In the genomic region with DNA sequence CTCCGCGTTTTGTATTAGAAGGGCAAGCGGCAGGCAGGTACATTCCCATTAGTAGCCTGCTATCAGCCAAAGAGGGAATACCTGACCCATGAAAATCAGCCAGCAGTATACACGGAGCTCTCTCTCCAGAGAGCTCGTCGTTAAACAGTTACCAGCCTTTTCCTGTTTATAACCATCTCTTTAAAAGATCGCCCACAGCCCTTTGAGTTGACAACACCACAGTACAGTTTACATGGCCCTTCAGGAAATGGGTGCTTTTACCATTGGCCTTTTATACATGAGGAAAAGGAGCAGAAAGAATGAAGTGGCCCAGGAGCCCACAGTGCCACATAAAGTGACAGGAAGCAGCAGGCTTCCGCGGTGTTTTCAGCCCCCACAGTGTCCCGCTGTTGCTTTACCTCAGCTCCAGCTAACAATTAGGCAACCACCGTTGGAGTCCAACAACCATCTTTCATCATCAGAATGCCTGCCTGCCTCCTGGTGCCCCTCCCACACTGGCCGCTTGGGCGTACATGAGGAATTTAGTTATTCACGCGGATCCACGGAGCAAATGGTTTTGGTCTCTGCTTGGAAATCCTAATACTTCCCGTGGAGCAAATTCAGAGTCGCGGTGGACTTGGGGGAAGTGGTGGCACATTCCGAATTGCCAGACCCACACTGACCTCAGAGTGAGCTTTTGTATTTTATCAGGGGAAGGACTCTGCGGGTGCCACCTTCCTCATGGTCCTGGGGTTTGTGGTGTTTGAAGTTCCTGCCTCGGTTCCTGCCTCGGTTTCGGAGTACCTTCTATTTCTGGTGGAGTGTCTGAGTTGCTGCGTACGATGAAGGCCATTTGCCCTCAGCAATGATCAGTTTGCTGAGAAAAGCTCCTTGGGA, we compare ENCODE assay signal across 9 mouse cellular contexts. TPM values are rescaled to one million over a fixed set of nuclear protein-coding genes. Genes with fewer than 3 reads are reported as not detected.
DNase-seq lines count a peak whose midpoint lies in the region; TF ChIP-seq lines count a peak whose summit lies in the region.
"Had no signal": no experiment of that assay in that cellular context is flagged by ENCODE, and none has a peak within 500 bp of the region (broad histone marks: within the 10 kb centered on the region; RNA-seq: fewer than 3 reads in every experiment).

No protein-coding gene starts in this region.

- no peaks in the 10 kb centered on the region for H3K36me3 ChIP-seq in thymus, adult 2 months (ENCODE audit: control insufficient read depth, insufficient read depth, low read length)
- no peaks in the 10 kb centered on the region for H3K36me3 ChIP-seq in liver, adult 2 months (ENCODE audit: control insufficient read depth, insufficient read depth, low read length)

- H3K27ac ChIP-seq in thymus, adult 2 months (ENCODE audit: control insufficient read depth, insufficient read depth, low read length), result no peak overlapping the region
- peak overlapping the region; percentile 100 for H3K27ac ChIP-seq in liver, adult 2 months (replicated peaks; ENCODE audit: insufficient read depth, low read depth, low read length)

- TF ChIP-seq POLR2A in thymus, adult 2 months (IDR thresholded peaks at IDR 0.05; ENCODE audit: control insufficient read depth, extremely low read depth, insufficient read depth, low read length, poor library complexity), result no peak
- TF ChIP-seq POLR2A in liver, adult 2 months (IDR thresholded peaks at IDR 0.05; ENCODE audit: extremely low read depth, insufficient read depth, low read length), result no peak

- no peak for TF ChIP-seq CTCF in thymus, adult 2 months (IDR thresholded peaks at IDR 0.05; ENCODE audit: borderline replicate concordance, control insufficient read depth, extremely low read depth, insufficient read depth, low read length, poor library complexity)
- no peak for TF ChIP-seq CTCF in liver, adult 2 months (IDR thresholded peaks at IDR 0.05; ENCODE audit: low read depth, low read length)

- DNase-seq in adrenal gland, postnatal 36 days, result peak; percentile 12 to 13
- no peak for DNase-seq in adrenal gland, adult 8-10 months
- DNase-seq in thymus, adult 2 months, result peak; percentile 36
- DNase-seq in thymus, adult 18-20 months, result no peak
- peak; percentile 96 for DNase-seq in liver, adult 2 months (ENCODE audit: extremely low read depth, low read depth, low spot score)
- DNase-seq in yolk sac, embryonic 10.5 days (ENCODE audit: low spot score), result peak; percentile 84
- DNase-seq in frontal cortex, postnatal 10 days (ENCODE audit: low spot score in 2 of 2), result no peak
- no peak for DNase-seq in spleen, postnatal 36 days (ENCODE audit: low spot score in 2 of 2)

- no peaks in the 10 kb centered on the region for H3K79me2 ChIP-seq in liver, adult 2 months (ENCODE audit: control insufficient read depth, insufficient read depth, low read length)

- 4% methylated on average over 26 of the region's 26 CpGs for WGBS in thymus, adult 2 months
- WGBS in liver, adult 2 months, result 11% methylated on average over 26 of the region's 26 CpGs

- peak overlapping the region; percentile 43 for H3K4me3 ChIP-seq in thymus, adult 2 months (ENCODE audit: control insufficient read depth, insufficient read depth, low read length)
- peak overlapping the region; percentile 80 for H3K4me3 ChIP-seq in liver, adult 2 months (ENCODE audit: insufficient read depth, low read depth, low read length)

- H3K9ac ChIP-seq in liver, adult 2 months (ENCODE audit: low read depth, low read length), result peak overlapping the region; percentile 96

- H3K4me1 ChIP-seq in thymus, adult 2 months (replicated peaks; ENCODE audit: control insufficient read depth, insufficient read depth, low read length), result peaks cover 22% of the 10 kb centered on the region
- H3K4me1 ChIP-seq in liver, adult 2 months (ENCODE audit: control insufficient read depth, insufficient read depth, low read length), result peaks cover 18% of the 10 kb centered on the region

- peaks cover 17% of the 10 kb centered on the region; the same call in 1 of the 2 replicates for H3K27me3 ChIP-seq in thymus, adult 2 months (ENCODE audit: control insufficient read depth, insufficient read depth, low read length)
- H3K27me3 ChIP-seq in liver, adult 2 months (ENCODE audit: control insufficient read depth, insufficient read depth, low read length), result no peaks in the 10 kb centered on the region

RNA-seq across cellular contexts. Expression of a gene that starts 50.7 kb away (rescaled TPM):
- total RNA-seq in adrenal gland, postnatal 36 days (2021), result not detected
- total RNA-seq in adrenal gland, adult 8-10 months (2022), result not detected
- polyA plus RNA-seq in thymus, adult 2 months (2012; rRNA removed), result 1.1 and 4.1 TPM in 2 replicates
- total RNA-seq in liver, adult 2 months (2014; rRNA removed), result not detected in 2 replicates
- not detected in 2 replicates for polyA plus RNA-seq in liver, adult 2 months (2012; rRNA removed)
- polyA plus RNA-seq: C2C12 had no signal

RNA-seq across cellular contexts. Expression of a gene that starts 59.0 kb away (rescaled TPM):
- 1 to 10 TPM in 1 of 2 experiments, under 1 TPM in 1; 0.17 to 1.4 TPM for total RNA-seq in adrenal gland, postnatal 36 days (2021)
- total RNA-seq in adrenal gland, adult 8-10 months (2022), result under 1 TPM; 0.08 to 0.94 (median 0.39) TPM
- polyA plus RNA-seq in thymus, adult 2 months (2012; rRNA removed), result 0.55 and 0.74 TPM in 2 replicates
- 2.1 and 3.4 TPM in 2 replicates for total RNA-seq in liver, adult 2 months (2014; rRNA removed)
- 0.75 and 1.1 TPM in 2 replicates for polyA plus RNA-seq in liver, adult 2 months (2012; rRNA removed)

Comparison
In these comparisons a context has a peak if more than half of its experiments do, and no peak if none do; other contexts are left out.
1. DNase-seq: peak in adrenal gland, postnatal 36 days (2 of 2), thymus, adult 2 months (single experiment), liver, adult 2 months (single experiment) and yolk sac, embryonic 10.5 days (single experiment); none in adrenal gland, adult 8-10 months (single experiment), thymus, adult 18-20 months (0 of 2), frontal cortex, postnatal 10 days (0 of 2) and spleen, postnatal 36 days (0 of 2).